Mouse (Mus musculus) midbrain, embryonic 10.5 days (tissue): ENCODE data around the gene Sirt3. TPM values are rescaled to one million over a fixed set of nuclear protein-coding genes. Genes with fewer than 3 reads are reported as not detected.

ENCODE experiments used
- DNase-seq: peaks from one replicate; pipeline ENCODE4 v3.0.0-alpha.2; 2017; ENCODE audit warnings: low spot score
- H3K27ac ChIP-seq: fragments of 300-500 bp; sonication (generic); replicated peaks from 2 replicates; pipeline ENCODE4 v1.5.1; 2016; ENCODE audit warnings: mild to moderate bottlenecking
- H3K27me3 ChIP-seq: fragments of 300-500 bp; sonication (generic); 2 replicates; pipeline ENCODE4 v1.6.1; 2016; ENCODE audit warnings: low read depth, mild to moderate bottlenecking; ENCODE audit not compliant: poor library complexity, severe bottlenecking
- H3K36me3 ChIP-seq: fragments of 300-500 bp; sonication (generic); 2 replicates; pipeline ENCODE4 v1.6.1; 2016; ENCODE audit warnings: mild to moderate bottlenecking, moderate library complexity
- H3K4me1 ChIP-seq: fragments of 300-500 bp; sonication (generic); 2 replicates; pipeline ENCODE4 v1.6.1; 2016
- H3K4me3 ChIP-seq: fragments of 300-500 bp; sonication (generic); 2 replicates; pipeline ENCODE4 v1.5.1; 2016; ENCODE audit warnings: mild to moderate bottlenecking, moderate library complexity
- H3K9me3 ChIP-seq: fragments of 300-500 bp; sonication (generic); replicated peaks from 2 replicates; pipeline ENCODE4 v1.6.1; 2016; ENCODE audit warnings: mild to moderate bottlenecking
- WGBS: fragments of 180-500 bp; shearing (Covaris S2); methylation state at CpG from one replicate; pipeline ENCODE4 v1.1.7; 2016; 5-methylcytosine and 5-hydroxymethylcytosine counted together
- polyA plus RNA-seq: library from polyadenylated mRNA; unstranded; fragments of >200 nt; fragmentation: Nextera tagmentation; extraction: Ambion mirVana; gene quantifications from 2 replicates; pipeline ENCODE4 v1.2.1, GENCODE M21; 2016

Gene Sirt3
- polyA plus RNA-seq, result 29.2 and 31.8 TPM in 2 replicates

DNA sequence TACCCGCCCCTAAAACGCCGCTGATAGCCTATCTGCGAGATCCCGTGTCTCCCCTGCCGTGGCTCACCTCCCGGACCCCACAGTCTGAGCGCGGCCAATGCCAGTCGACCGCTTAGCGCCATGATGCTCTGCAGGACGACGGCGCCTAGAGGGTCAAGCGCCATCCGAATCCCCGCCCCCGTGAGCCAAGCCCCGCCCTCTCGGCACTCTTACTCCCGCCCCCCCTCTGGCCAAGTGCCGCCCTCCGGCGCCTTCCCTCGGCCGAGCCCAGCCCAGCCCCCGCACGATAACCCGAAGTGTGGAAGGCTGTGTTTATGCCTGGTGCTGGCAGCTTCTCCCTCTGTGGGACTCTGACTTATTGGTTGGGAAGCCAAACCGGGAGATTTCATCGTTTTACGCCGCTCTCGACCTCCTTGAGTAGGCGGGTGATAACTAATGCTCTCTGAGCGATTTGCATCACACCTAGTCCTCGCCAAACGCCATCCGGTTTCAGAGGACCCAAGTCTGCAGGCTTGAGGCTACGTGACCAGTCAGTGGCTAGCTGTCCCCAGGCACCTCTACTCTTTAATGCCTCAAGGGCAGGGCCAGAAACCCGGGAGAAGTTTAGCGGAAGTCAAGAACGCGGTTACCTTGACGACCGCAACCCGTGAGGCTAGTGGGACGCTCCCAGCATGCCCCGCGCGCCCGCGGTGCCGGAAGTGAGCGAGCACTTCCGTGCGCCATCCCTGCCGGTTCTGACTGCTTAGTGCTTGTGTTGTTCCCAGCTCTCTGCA is at the start of gene Sirt3, which contains the start of gene Psmd13:
Gene Sirt3 (minus strand): TSS at position 614 of the 773 bp plus-strand sequence.
Gene Psmd13 (plus strand): TSS at position 273 of the 773 bp plus-strand sequence.
- H3K4me1 ChIP-seq, result peaks cover 23% of the 10 kb centered on the region
- peaks cover 42% of the 10 kb centered on the region for H3K36me3 ChIP-seq
- no peaks in the 10 kb centered on the region for H3K9me3 ChIP-seq
- peak within 1 kb of the TSS; percentile 96 for H3K4me3 ChIP-seq
- DNase-seq, result peak; percentile 94
- under 1% methylated on average over 59 of the region's 59 CpGs for WGBS
- no peaks in the 10 kb centered on the region for H3K27me3 ChIP-seq
- peak within 1 kb of the TSS; percentile 87 for H3K27ac ChIP-seq

DNA sequence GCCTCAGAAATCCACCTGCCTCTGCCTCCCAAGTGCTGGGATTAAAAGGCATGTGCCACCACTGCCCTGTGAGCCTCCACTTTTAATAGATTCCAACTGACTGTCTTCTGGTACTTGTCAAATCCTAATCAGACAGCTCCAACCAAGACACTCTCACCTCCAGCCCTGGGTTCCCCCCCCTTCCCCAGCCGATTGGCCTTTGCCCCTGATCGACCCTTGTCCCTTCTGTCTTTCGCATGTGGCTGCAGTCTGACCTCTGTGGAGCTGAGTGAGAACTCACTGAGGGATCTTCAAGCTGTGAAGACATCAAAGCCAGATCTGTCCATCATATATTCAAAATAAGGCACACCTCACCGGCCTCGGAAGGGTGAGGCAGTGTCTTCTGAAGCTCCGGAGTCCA is 45.1 kb upstream of the Sirt3 start:
- no peak overlapping the region for H3K27ac ChIP-seq
- no peaks in the 10 kb centered on the region for H3K9me3 ChIP-seq
- no peaks in the 10 kb centered on the region for H3K36me3 ChIP-seq
- peaks cover 16% of the 10 kb centered on the region for H3K4me1 ChIP-seq
- H3K4me3 ChIP-seq, result no peak overlapping the region
- WGBS, result 93% methylated on average over 6 of the region's 6 CpGs
- H3K27me3 ChIP-seq, result peaks cover 44% of the 10 kb centered on the region
- DNase-seq, result no peak

DNA sequence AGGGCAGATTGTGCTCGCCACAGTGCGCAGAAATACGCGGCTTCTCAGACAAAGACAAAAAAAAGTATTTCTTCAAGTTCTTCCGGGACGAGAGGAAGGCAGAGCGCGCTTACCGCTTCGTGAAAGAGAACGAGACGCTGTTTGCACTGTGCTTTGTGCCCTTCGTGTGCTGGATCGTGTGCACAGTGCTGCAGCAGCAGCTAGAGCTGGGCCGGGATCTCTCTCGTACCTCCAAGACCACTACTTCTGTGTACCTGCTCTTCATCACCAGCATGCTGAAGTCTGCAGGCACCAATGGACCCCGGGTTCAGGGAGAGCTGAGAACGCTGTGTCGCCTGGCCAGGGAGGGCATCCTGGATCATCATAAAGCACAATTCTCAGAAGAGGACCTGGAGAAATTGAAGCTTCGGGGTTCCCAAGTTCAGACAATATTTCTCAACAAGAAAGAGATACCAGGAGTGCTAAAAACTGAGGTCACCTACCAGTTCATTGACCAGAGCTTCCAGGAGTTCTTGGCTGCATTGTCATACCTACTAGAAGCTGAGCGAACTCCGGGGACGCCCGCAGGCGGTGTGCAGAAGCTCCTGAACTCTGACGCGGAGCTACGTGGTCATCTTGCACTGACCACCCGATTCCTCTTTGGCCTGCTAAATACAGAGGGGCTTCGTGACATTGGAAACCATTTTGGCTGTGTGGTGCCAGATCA is 41.1 kb upstream of the Sirt3 start:
- Histone ChIP-seq H3K4me1 (peaks cover 21% of the 10 kb centered on the region), H3K27me3 (peaks cover 81% of the 10 kb centered on the region), H3K36me3 (no peaks in the 10 kb centered on the region), H3K9me3 (no peaks in the 10 kb centered on the region), H3K27ac (no peak overlapping the region; the same call in 1 of the 2 replicates), H3K4me3 (peak overlapping the region; percentile 62)
- 20% methylated on average over 30 of the region's 30 CpGs for WGBS
- DNase-seq, result no peak

DNA sequence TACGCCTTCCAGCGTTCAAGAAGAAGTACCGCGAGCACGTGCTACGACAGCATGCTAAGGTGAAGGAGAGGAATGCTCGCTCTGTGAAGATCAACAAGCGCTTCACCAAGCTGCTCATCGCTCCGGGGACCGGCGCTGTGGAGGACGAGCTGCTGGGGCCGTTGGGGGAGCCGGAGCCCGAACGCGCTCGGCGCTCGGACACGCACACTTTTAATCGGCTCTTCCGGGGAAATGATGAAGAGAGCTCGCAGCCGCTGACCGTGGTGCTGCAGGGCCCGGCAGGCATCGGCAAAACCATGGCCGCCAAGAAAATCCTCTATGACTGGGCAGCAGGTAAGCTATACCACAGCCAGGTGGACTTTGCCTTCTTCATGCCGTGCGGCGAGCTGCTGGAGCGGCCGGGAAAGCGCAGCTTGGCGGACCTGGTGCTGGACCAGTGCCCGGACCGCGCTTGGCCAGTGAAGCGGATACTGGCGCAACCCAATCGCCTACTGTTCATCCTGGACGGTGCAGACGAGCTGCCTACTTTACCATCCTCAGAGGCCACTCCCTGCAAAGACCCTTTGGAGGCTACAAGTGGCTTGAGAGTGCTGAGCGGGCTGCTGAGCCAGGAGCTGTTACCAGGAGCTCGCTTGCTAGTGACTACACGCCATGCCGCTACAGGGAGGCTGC is 40.4 kb upstream of the Sirt3 start:
- Histone ChIP-seq H3K4me1 (peaks cover 21% of the 10 kb centered on the region), H3K9me3 (no peaks in the 10 kb centered on the region), H3K4me3 (peak overlapping the region; percentile 62), H3K36me3 (no peaks in the 10 kb centered on the region), H3K27ac (no peak overlapping the region; the same call in 1 of the 2 replicates), H3K27me3 (peaks cover 88% of the 10 kb centered on the region)
- DNase-seq, result peak; percentile 59
- WGBS, result under 1% methylated on average over 49 of the region's 49 CpGs

DNA sequence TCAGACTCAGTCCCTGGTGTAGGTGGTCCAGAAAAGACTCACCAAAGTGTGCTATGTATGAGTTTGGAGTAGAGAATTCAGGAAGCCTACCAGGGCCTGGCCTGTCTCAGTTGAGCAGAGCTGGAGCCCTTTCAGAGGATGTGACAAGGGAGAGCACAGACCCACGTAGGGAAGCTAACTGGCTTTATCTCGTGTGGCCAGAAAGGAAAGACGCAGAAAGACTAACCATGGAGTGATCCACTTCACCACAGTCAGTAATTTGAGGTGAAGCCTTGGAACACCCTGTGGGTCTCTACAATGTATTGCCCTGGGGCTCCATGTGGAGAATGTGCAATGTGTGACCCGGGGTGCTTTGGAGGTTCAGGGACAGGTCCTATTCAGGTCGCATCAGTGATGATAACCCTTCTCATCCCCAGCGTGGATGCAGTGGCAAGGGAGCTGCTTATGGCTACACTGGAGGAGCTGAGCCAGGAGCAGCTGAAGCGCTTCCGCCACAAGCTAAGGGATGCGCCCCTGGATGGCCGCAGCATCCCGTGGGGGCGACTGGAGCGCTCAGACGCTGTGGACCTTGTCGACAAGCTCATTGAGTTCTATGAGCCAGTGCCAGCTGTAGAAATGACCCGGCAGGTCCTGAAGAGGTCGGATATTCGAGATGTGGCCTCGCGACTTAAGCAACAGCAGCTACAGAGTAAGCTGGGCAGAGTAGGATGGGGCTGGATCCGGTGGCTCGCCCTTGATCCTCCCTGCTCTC is 39.3 kb upstream of the Sirt3 start:
- H3K36me3 ChIP-seq, result no peaks in the 10 kb centered on the region
- no peak overlapping the region for H3K27ac ChIP-seq
- no peaks in the 10 kb centered on the region for H3K9me3 ChIP-seq
- no peak for DNase-seq
- H3K4me3 ChIP-seq, result peak overlapping the region; percentile 62; the same call in 1 of the 2 replicates
- 28% methylated on average over 22 of the region's 22 CpGs for WGBS
- H3K27me3 ChIP-seq, result peaks cover 88% of the 10 kb centered on the region
- peaks cover 21% of the 10 kb centered on the region for H3K4me1 ChIP-seq

DNA sequence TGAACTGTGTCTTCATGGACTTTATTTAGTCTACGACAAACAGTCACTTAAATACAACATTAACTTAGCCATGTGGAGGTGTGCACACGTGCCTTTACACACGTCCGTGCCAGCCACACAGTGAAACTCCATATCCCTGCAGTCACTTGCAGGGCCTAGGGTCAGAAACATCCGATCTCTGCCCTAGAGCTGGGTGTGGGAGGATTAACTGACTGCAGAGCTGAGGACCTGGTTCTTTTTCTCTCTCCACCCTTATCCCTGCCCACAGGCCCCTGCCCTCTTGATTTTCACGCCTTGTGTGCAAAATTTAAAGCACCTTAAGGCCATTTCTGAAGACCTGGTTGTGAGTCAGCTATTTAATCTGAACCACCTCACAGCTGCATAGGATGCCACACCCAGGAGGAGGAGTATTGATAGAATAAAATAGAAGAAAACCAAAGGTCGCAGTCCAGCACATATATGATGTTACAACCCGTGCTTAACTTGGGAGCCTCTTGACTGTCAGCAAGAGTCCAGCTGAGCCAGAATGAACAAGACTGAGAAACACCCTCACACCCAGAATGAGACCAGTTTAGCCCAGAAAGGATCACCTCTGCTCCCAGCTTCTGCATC is 38.4 kb upstream of the Sirt3 start, which contains the start of gene Nlrp6:
Gene Nlrp6 (plus strand): TSS at position 485 of the 612 bp plus-strand sequence.
- 77% methylated on average over 8 of the region's 8 CpGs for WGBS
- Histone ChIP-seq H3K27me3 (peaks cover 81% of the 10 kb centered on the region), H3K4me1 (peaks cover 21% of the 10 kb centered on the region), H3K36me3 (no peaks in the 10 kb centered on the region), H3K9me3 (no peaks in the 10 kb centered on the region), H3K4me3 (peak within 1 kb of the TSS; percentile 62; the same call in 1 of the 2 replicates), H3K27ac (no peak within 1 kb of the TSS)
- no peak for DNase-seq

DNA sequence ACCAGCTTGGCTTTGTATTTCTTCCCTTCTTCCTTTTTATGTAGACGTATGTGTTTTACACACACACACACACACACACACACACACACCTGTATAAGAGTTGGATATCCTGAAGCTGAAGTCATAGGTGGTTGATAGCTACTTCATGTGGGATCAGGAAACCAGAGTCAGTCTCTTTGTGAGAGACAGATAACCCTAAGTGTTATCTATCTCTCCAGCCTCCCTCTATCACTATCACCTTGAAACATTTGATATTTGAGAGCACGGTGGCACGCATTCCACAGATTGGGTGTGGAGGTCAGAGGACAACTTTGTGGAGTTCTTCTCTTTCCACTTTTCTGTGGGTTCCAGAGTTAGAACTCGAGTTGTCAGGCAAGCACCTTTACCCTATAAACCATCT is 37.8 kb upstream of the Sirt3 start:
- Histone ChIP-seq H3K27me3 (peaks cover 74% of the 10 kb centered on the region), H3K27ac (no peak overlapping the region), H3K36me3 (no peaks in the 10 kb centered on the region), H3K4me1 (peaks cover 21% of the 10 kb centered on the region), H3K4me3 (no peak overlapping the region), H3K9me3 (no peaks in the 10 kb centered on the region)
- WGBS, result 83% methylated on average over 4 of the region's 4 CpGs
- DNase-seq, result no peak

DNA sequence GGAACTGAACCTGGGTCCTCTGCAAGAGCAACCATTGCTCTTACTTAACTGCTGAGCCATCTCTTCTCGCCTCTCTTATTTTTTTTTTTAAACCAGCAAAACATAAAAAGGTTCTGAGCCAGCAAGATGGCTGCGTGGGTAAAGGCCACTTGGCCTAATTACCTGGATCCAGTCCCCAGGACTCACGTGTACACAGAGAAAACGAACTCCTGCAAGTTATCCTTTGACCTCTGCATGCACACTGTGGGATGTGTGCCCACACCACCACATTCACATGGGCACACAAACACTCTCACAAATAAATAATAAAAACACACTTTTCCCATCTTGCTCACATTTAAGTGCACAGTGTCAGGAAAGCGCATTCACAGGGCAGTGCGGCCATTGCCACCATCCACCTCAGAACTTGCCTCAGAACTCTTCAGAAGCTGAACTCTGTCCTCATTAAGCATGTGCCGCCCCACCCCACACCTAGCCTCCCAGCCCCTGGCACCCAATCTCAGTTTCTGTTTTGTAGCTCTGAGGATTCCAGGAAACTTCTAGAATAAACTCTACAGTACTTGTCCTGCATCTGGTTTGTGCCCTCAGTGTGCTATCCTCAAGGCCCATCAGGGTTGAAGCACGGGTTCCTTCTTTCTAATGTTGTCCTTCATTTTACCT is 32.1 kb upstream of the Sirt3 start:
- peaks cover 20% of the 10 kb centered on the region for H3K27me3 ChIP-seq
- no peak overlapping the region for H3K4me3 ChIP-seq
- no peaks in the 10 kb centered on the region for H3K9me3 ChIP-seq
- no peak for DNase-seq
- H3K36me3 ChIP-seq, result no peaks in the 10 kb centered on the region
- peaks cover 3% of the 10 kb centered on the region; the same call in 1 of the 2 replicates for H3K4me1 ChIP-seq
- 90% methylated on average over 8 of the region's 8 CpGs for WGBS
- H3K27ac ChIP-seq, result no peak overlapping the region

DNA sequence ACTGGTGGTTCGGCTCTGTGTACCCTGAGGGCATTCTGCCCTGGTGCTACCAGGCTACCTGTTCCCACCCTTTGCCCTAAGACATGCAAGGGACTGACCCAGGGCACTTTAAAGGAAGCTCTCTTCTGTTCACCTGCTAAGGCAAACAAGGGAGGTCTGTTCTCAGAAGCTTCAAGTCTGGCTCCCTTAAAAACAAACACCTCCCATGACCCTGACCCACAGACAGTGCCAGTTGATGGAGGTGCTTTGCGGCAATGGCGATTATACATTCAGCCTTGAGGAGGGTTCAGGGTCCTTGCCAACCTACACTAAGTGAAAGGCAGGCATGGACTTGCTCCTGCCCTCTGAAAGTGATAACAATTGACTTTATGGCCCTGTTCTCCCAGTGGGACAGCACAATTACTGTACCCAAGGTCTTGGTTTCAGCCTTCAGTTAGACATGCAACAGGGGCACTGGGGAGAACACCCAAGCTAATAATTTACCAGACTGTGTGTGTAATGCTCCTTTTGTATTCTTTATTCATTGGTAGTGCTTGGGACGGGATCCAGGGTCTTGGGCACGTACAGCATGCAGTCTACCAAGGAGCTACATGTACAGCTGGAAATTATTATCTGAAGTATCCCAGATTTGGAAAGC is 30.9 kb upstream of the Sirt3 start:
- 83% methylated on average over 5 of the region's 5 CpGs for WGBS
- no peak overlapping the region for H3K4me3 ChIP-seq
- H3K9me3 ChIP-seq, result no peaks in the 10 kb centered on the region
- peaks cover 10% of the 10 kb centered on the region for H3K27me3 ChIP-seq
- H3K36me3 ChIP-seq, result no peaks in the 10 kb centered on the region
- H3K27ac ChIP-seq, result no peak overlapping the region
- no peak for DNase-seq
- H3K4me1 ChIP-seq, result peaks cover 11% of the 10 kb centered on the region

DNA sequence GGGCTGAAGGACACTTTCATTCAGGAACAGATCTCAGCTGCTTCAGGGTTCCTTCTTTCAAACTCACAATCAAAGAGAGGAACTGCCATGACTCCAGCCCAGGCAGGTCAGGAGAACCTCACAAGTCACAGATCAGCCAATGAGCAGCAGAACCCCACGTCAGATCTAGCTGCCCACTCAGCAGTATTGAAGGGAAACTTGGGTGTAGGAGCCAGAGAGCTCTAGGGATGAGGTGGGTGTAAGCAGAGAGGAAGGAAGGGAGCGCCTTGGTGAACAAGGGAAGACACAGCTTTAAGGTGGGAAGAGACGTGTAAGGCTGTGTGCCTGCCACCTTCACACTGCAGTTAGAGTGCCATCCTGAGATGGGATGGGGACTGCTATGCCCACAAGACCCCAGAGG is 30.2 kb upstream of the Sirt3 start:
- H3K27ac ChIP-seq, result no peak overlapping the region
- no peak overlapping the region for H3K4me3 ChIP-seq
- 74% methylated on average over 3 of the region's 3 CpGs for WGBS
- H3K9me3 ChIP-seq, result no peaks in the 10 kb centered on the region
- H3K4me1 ChIP-seq, result peaks cover 11% of the 10 kb centered on the region
- H3K27me3 ChIP-seq, result peaks cover 3% of the 10 kb centered on the region
- no peak for DNase-seq
- H3K36me3 ChIP-seq, result no peaks in the 10 kb centered on the region

DNA sequence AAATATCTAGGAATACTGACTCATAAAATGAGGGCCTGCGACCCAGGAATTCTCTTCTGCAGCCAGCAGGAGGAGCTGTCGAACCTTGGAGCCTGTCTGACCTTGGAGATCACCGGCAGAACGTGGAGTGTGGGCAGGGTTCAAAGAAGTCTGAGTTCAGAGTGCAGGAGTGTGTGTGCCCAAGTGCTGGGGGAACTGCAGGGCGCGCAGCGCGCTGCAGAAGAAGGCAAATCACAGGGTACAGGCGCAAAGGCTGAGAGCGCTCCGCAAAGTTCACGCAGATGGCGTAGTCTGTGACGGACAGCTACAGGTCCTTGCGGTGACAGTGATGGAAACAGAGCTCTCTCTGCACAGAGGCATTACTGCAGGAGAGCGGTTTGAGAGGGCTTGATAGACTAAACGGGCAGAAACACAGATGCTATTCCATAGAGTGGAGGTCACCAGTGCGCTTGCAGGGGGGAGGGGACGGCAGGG is 26.6 kb upstream of the Sirt3 start:
- Histone ChIP-seq H3K4me1 (peaks cover 11% of the 10 kb centered on the region), H3K4me3 (peak overlapping the region; percentile 56), H3K27me3 (peaks cover 3% of the 10 kb centered on the region), H3K36me3 (no peaks in the 10 kb centered on the region), H3K27ac (peak overlapping the region; percentile 59; the same call in 1 of the 2 replicates), H3K9me3 (no peaks in the 10 kb centered on the region)
- peak; percentile 83 for DNase-seq
- 2% methylated on average over 19 of the region's 19 CpGs for WGBS
